Mouse (Mus musculus): ENCODE measurements at regions not wholly inside any gene's neighbourhood (a gene's known extent, or its start where the extent isn't known, plus 50 kb on each side); places are given as distances from the start of the nearest gene placed in this dataset.
A peak's percentile ranks its signal among the peaks of the same experiment; 100 is the strongest.
"Not testable (repeated sequence)": the region's sequence is repeated elsewhere in the genome, so short reads cannot be mapped to it uniquely, and the experiment has no call there.

DNA sequence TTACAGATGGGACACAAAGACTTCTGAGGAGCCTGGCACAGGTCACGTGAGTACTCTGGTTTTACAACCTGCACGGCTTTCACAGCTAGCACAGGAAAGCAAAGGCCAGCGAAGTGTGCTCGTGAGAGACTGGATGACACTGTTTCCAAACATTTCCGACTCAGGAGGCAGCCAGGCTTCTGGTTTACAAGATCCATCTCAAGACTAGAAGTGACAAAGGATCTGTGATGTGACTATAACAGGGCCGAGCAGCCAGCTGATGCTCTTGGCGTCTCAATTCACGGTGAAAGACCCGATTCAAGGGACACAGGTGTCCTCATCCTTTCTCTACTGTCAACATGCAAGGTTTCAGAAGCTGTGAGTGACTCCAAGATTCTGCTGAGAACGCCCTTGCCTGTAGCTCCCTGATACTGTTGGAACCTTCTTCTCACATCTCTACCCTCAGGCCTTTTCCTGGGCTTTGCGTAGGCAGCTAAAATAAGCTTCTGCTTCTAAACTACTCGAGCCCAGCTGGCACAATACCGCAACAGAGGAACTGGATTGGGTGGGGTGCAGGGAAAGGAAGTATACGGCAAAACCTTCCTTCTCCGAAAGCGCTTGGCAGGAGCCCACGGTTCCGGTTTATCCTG is 300.3 kb downstream of the Abcc12 start:
- no peak for DNase-seq (ENCODE audit: low spot score in 2 of 2)

DNA sequence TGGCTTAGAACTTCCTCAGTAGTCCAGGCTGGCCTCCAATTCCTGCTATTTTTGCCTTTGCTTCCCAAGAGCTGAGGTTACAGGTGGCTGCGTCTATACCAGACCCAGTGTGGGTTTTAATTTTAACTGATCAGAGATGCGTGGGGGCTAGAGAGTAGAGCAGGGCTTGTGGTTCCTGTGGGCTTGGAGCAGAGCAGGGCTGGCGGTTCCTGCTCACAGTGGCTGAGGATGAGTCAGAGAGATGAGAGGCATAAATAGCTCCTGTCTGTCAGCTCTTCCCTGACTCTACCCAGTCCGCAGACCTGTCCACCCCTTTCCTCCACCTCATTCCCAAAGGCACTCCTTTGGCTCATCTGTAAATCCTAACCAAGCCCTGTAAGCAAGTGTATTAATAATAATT is 304.8 kb downstream of the Abcc12 start:
- DNase-seq (ENCODE audit: low spot score in 2 of 2): no peak

DNA sequence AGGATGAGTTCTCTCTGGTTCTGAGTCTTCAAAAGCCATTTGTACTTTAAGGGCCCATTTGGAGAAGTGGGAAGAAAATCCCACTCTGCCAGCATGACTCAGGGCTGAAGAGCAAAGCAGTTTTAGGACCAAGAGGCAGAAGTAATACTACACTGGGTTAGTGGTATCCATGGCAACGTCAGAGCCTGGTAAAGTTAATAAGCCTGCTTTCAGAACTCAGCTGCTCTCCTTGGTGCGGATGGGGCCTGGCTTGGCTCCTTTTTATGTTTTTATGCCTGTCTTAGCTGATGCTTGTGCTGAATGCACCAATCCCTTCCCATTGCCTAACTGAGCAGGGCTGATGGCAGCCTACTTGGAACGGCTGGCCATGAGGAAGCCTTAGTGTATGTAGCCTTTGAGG is 306.7 kb downstream of the Abcc12 start:
- no peak for DNase-seq (ENCODE audit: low spot score in 2 of 2)

DNA sequence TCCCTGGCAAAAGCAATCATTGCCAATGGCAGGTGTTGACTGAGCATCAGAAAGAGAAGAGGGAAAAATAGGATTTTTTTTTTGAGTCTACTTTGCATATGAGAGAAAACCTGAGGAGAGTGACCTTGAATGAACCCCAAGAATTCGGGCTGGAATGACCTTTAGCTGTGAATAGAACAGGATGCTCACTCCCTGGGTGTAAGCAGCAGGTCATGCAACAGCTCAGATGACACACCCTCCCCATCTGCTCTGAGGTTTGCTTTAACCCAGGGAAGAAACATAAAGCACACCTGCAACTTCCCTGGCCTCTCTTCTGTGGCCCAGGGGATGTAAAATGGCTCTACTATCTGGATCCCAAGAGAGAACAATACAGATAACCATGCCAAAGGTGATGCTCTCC is 307.9 kb downstream of the Abcc12 start:
- no peak for DNase-seq (ENCODE audit: low spot score in 2 of 2)

GRCm38 (mm10) chr8:86271477-86271876 is 309.0 kb downstream of the Abcc12 start:
- DNase-seq (ENCODE audit: low spot score in 2 of 2): no peak

DNA sequence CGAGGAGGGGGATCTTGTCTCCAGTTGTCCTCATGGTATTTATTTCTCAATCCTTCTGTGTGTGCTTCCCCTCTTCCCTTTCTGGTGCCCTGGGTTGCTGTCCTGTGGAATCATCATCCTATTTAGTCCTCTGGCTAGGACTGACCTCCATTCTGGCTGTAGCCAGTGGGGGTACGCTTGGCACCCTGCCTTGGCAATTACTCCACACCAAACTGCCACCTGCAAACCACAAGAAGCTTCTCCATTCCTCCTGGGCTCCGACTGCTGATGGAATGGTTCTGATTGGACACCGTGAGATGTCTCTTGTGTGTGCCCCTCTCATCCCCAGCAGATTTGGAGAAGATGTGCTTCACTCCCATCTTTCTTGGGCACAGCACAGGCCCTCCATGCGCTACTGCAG is 322.5 kb downstream of the Abcc12 start:
- DNase-seq (ENCODE audit: low spot score in 2 of 2): no peak

GRCm38 (mm10) chr8:86255431-86255830 is 325.1 kb downstream of the Abcc12 start:
- no peak for DNase-seq (ENCODE audit: low spot score in 2 of 2)

GRCm38 (mm10) chr8:86254680-86255079 is 325.8 kb downstream of the Abcc12 start:
- DNase-seq (ENCODE audit: low spot score in 2 of 2): no peak

DNA sequence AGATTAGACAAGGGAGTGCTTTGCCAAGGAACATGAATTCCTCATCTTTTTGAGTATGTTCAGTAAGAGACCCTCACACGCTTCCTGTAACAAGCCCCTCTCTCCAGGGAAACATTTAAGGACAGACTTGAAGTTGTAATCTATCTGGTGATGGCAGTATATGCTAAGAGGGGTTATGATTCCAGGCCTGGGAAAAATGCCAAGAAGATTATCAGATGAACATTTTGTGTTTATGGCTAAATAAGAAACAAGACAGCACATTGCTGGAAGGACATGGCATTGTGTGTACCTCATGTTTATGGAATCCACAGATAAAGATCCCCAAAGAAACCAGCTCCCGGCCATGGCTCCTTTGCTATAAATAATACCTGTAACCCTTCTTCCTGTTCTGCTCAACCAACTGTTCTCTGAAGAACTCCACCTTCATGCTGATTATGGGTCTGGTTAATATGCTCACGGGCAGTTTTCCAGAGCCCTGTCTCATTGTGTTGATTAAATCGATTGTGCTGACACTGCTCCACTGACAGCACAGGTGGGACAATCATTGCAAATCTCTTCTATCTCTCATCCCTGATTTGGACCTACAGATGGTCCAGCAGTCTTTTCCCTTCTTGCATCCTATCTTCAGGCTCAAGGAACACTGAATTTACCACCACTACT is 327.7 kb downstream of the Abcc12 start:
- DNase-seq (ENCODE audit: low spot score in 2 of 2): no peak

- no peak for DNase-seq (ENCODE audit: low spot score in 2 of 2)
Observed at GRCm38 (mm10) chr8:86234696-86235095, 345.8 kb downstream of the Abcc12 start.

- not testable (repeated sequence) for DNase-seq (ENCODE audit: low spot score in 2 of 2)
Observed at GRCm38 (mm10) chr8:86231994-86232393, 348.5 kb downstream of the Abcc12 start.

DNA sequence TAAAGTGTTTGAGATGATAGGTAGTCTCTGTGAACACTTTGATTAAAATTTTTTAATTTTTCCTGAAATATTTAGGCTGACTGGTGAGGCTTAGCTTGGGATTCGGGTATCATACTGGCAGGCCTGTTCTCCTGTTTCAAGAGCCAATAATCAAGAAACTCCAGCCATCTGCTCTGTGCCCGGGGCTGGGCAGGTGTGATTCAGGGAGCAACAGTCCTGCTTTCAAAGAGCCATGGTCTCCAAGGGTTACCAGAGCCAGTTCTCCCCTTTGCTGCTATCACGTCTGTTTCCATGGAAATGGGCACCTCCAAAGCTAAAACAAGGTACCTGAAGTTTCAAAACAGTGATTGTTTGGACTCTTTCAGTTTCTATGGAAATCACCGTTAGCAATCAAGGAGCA is 355.6 kb downstream of the Abcc12 start:
- no peak for DNase-seq (ENCODE audit: low spot score in 2 of 2)

DNA sequence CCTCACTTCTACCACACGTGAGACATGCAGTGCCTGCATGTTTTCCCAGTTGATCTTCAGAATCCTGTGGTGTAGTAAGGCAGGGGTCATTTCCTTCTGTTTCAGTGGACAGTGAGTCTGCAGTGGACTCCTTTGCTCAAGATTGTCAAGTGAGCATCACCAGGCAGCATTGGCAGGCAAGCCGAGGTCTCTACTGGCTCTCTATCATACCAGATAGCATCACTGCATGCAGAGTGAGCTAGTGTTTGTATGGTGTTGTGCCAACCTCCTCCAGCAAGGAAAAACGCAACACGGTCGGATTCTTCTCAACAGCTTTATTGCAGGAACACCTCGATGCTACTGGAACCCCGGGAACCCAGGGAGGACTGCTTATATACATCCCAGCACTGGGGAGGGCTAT is 357.8 kb downstream of the Abcc12 start:
- no peak for DNase-seq (ENCODE audit: low spot score in 2 of 2)

- peak in 1 of 2 experiments; percentile 12 for DNase-seq (ENCODE audit: low spot score in 2 of 2)
Observed at GRCm38 (mm10) chr8:86222228-86222627, 358.3 kb downstream of the Abcc12 start.

DNA sequence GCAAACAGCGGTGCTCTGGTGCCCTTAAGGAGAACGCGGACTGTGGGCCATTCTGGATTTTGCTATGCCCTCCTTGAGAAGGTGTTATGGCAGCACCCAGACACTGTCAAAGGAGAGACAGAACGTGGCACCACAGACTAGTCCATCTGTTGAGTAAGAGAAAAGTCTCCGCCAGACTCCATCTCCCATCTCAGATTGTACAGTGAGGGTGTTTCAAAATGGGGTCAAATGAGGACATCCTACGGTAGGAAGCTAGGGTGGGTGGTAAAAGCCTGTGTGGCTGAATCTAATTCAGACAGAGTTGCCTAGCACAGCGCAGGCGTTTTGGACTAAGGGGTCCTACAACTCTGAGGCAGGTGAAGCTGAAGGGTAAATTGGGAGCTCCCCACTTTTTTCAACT is 366.1 kb downstream of the Abcc12 start:
- no peak for DNase-seq (ENCODE audit: low spot score in 2 of 2)

DNA sequence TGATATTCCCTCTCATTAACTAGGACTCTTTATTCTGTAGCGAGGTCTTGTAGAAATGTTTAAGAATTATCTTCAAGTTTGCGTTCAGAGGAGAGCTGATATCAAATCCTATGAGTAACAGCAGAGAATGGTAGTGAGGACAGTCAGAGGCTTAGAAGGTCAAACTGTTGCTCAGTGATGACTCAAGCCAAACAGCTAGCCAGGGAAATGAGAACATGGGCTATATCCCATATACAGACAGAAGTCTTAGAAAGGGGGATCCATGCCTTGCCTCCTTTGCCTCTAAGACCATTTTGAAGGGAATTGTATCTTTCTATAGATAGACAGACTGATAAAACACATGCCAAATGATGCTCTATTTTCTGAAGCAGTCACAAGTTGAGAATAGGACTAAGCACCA is 368.0 kb downstream of the Abcc12 start:
- DNase-seq (ENCODE audit: low spot score in 2 of 2): no peak

DNA sequence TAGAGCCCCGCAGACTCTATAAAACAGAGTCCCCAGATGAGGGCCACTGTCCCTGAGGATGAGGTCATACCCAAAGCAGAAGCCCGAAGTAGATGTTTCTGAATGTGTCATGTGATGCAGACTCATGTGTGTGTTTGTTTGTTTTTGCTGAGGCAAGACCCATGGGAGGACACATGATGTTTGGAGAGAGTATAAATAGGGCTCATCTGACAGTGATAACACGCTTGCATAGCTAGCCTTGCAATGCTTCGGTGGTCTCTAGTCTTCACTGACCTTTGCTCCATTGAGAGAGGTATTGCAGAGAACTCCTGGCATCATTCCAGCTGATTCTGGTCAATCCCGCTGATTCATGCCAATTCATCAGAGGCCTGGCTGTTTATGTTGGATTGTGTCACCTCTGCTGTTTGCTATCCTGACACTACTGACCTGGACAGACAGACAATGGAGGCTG is 368.1 kb downstream of the Phkb start:
- no peak for DNase-seq (ENCODE audit: low spot score in 2 of 2)

DNA sequence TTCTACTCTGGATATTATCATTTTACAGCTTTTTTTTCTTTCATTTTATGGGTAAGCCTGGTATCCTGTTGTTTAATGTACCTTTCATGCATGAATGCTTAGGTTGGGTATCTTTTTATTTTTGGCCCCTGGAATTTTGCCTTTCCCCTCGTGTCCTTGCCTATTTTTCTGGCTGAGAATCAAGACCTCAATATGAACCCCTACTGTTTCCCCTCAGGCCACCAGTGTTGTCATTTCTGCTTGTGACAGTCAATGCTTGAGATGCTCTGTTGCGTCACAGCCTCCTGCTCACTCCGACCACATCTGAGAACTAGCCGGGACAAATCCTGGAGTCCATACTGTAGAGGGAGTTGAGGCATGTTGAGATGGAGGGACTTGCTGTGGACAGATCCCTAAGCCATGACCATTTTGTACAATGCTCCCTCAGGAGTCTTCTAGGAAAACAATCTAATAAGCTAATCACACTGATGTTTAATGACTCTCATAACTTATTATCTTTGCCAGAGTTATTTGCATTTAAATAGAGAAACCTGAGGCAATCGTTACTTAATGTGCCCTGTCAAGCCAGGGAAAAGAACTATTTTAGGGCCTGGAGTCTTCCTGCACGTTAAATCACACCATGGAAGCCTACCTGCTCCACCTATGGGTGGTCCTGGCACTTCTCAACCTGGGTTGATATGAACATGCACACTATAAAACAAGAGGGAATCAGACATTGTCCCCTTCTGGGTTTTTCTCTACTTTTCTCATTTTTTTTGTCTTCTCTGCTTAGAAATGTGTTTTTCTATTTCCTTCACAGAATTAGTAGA is 363.9 kb downstream of the Phkb start:
- DNase-seq (ENCODE audit: low spot score in 2 of 2): no peak

DNA sequence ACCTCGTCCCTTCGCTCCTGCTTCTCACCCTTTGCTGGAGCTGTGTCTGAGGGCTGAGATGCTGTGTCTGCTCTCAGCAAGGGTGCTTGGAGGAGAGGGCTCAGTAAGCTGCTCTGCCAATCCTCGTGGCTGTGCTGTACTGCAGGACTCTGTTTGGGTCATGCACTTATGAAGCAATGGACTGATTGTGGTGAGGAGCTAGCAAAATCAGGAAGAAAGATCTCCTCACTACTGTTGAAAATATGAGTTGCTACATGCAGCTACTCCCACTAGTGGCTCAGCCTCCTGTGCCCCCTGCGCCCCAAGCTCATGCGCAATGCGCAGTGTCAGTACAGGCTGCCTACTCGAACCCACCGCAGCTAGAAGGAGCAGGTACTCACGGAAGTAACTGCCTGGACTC is 362.3 kb downstream of the Phkb start:
- DNase-seq (ENCODE audit: low spot score in 2 of 2): no peak

- no peak for DNase-seq (ENCODE audit: low spot score in 2 of 2)
Observed at GRCm38 (mm10) chr8:86201830-86202229, 361.1 kb downstream of the Phkb start.

- no peak for DNase-seq (ENCODE audit: low spot score in 2 of 2)
Observed at GRCm38 (mm10) chr8:86192262-86192661, 351.5 kb downstream of the Phkb start.

GRCm38 (mm10) chr8:86184671-86185070 is 343.9 kb downstream of the Phkb start:
- no peak for DNase-seq (ENCODE audit: low spot score in 2 of 2)

DNA sequence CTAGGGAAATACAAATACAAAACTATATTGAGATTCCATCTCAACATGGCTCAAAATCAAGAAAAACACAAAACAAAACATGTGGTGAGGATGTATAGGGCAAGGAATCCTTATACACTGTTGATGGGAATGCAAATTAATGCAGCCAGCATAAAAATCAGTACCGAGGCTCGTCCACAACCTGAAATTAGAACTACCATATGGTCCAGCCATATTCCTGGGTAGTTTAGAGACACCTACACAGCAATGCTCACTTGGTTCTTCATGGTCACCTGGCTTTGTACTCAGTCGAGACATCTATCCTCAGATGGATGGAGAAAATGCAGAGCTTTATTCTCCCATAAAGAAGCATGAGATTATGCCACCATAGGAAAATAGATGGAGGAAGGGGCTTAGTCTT is 340.0 kb downstream of the Phkb start:
- no peak for DNase-seq (ENCODE audit: low spot score in 2 of 2)
